Mouse (Mus musculus): ENCODE measurements around the gene Olfr23. TPM values are rescaled to one million over a fixed set of nuclear protein-coding genes. Genes with fewer than 3 reads are reported as not detected.
"Not testable (repeated sequence)": the region's sequence is repeated elsewhere in the genome, so short reads cannot be mapped to it uniquely, and the experiment has no call there.

The Olfr23 gene
- total RNA-seq (2014; fragmentation: Nextera tagmentation) (not detected in 2 replicates), total RNA-seq (2017) (0.35 TPM in 1 of 2 replicates, not detected in the other), polyA plus RNA-seq (2012) (not detected in 2 replicates)

- no peaks in the 10 kb centered on the region for H3K36me3 ChIP-seq (replicated peaks)
- no peak within 1 kb of the TSS for H3K4me3 ChIP-seq (ENCODE audit: low read depth, low read length)
- no peaks in the 10 kb centered on the region for H3K4me1 ChIP-seq (ENCODE audit: insufficient read depth, low read depth, low read length)
- H3K9me3 ChIP-seq (replicated peaks): no peaks in the 10 kb centered on the region
- TF ChIP-seq TAL1 (conservative IDR thresholded peaks at IDR 0.05; ENCODE audit: low read depth, low read length): no peak
- no peak for TF ChIP-seq GATA1 (IDR thresholded peaks at IDR 0.05; ENCODE audit: borderline replicate concordance, low read length)
- no peak for TF ChIP-seq GATA2 (IDR thresholded peaks at IDR 0.05; ENCODE audit: borderline replicate concordance, low read depth, low read length)
- TF ChIP-seq CTCF (IDR thresholded peaks at IDR 0.05; ENCODE audit: low read depth, low read length): no peak
- TF ChIP-seq POLR2AphosphoS5 (IDR thresholded peaks at IDR 0.05; ENCODE audit: insufficient replicate concordance, low read depth, low read length): no peak
- H3K27me3 ChIP-seq (ENCODE audit: insufficient read depth, low read length): no peaks in the 10 kb centered on the region
- DNase-seq (ENCODE audit: low spot score): no peak
- no peak for ATAC-seq (ENCODE audit: extremely low read depth, insufficient number of reproducible peaks, low FRiP score, poor library complexity, severe bottlenecking)
These were observed at the start of gene Olfr23 for GRCm38 (mm10) chr11:73936377-73936776. Gene Olfr23, plus strand, starts transcription at chr11:73936677.

DNA sequence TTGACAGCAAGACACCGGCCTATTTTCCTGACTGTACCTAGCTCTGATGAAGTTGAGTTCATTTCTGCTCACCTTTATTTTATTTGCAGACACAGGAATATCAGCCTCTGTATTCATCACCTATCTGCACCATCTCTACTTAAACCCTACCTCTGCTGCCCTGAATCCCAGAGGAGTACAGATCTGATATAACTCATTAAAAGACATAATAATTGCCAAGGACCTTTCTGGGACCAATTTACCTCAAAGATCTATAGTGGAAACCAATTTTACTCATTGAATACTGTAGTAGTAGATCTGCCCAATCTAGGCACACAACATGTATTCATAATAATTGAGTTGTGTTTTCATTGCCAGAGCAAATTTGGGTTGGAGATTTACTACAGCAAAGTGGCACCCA is 45.8 kb upstream of the Olfr23 start, which contains the start of gene Olfr394:
Gene Olfr394 (minus strand): TSS at position 101 of the 400 bp plus-strand sequence.
- DNase-seq (ENCODE audit: low spot score) (no peak), ATAC-seq (ENCODE audit: extremely low read depth, insufficient number of reproducible peaks, low FRiP score, poor library complexity, severe bottlenecking) (no peak)
- Histone ChIP-seq H3K27me3 (ENCODE audit: insufficient read depth, low read length) (no peaks in the 10 kb centered on the region), H3K36me3 (replicated peaks) (no peaks in the 10 kb centered on the region), H3K9me3 (replicated peaks) (no peaks in the 10 kb centered on the region), H3K4me3 (ENCODE audit: low read depth, low read length) (no peak within 1 kb of the TSS), H3K4me1 (ENCODE audit: insufficient read depth, low read depth, low read length) (no peaks in the 10 kb centered on the region)
- TF ChIP-seq TAL1 (conservative IDR thresholded peaks at IDR 0.05; ENCODE audit: low read depth, low read length) (no peak), CTCF (IDR thresholded peaks at IDR 0.05; ENCODE audit: low read depth, low read length) (no peak), GATA1 (IDR thresholded peaks at IDR 0.05; ENCODE audit: borderline replicate concordance, low read length) (no peak), GATA2 (IDR thresholded peaks at IDR 0.05; ENCODE audit: borderline replicate concordance, low read depth, low read length) (no peak)

- ATAC-seq (ENCODE audit: extremely low read depth, insufficient number of reproducible peaks, low FRiP score, poor library complexity, severe bottlenecking): not testable (repeated sequence)
These were observed 27.3 kb upstream of the Olfr23 start, which contains the start of gene Olfr395 for GRCm38 (mm10) chr11:73909199-73909598. Gene Olfr395, minus strand, starts transcription at chr11:73909299.

DNA sequence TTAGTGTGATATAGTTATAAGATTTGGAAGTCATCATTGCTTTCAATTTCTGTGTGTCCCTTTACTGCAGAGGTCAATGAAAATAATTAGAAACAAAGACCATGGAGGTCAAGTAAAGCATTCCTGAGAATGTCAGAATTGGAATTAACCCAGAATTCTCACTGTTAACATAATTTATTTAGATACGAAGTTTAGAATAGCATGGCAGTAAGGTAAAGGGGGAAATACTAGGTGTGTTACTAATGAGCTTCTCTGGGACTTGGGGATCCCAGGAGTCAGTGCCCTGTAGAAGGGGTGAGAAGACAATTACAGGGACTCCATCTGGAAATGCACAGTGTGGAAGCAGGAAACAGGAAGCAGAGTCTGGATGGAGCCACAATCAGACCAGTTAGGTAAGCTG is 24.0 kb downstream of the Olfr23 start, which contains the start of gene Olfr397:
Gene Olfr397 (plus strand): TSS at position 301 of the 400 bp plus-strand sequence.
- Histone ChIP-seq H3K9me3 (replicated peaks) (no peaks in the 10 kb centered on the region), H3K4me3 (ENCODE audit: low read depth, low read length) (no peak within 1 kb of the TSS), H3K4me1 (ENCODE audit: insufficient read depth, low read depth, low read length) (no peaks in the 10 kb centered on the region), H3K27me3 (ENCODE audit: insufficient read depth, low read length) (no peaks in the 10 kb centered on the region), H3K36me3 (replicated peaks) (no peaks in the 10 kb centered on the region)
- TF ChIP-seq GATA1 (IDR thresholded peaks at IDR 0.05; ENCODE audit: borderline replicate concordance, low read length) (no peak), TAL1 (conservative IDR thresholded peaks at IDR 0.05; ENCODE audit: low read depth, low read length) (no peak), POLR2AphosphoS5 (IDR thresholded peaks at IDR 0.05; ENCODE audit: insufficient replicate concordance, low read depth, low read length) (no peak), GATA2 (IDR thresholded peaks at IDR 0.05; ENCODE audit: borderline replicate concordance, low read depth, low read length) (no peak), CTCF (IDR thresholded peaks at IDR 0.05; ENCODE audit: low read depth, low read length) (no peak)
- ATAC-seq (ENCODE audit: extremely low read depth, insufficient number of reproducible peaks, low FRiP score, poor library complexity, severe bottlenecking) (no peak), DNase-seq (ENCODE audit: low spot score) (no peak)

More at GRCm38 (mm10) chr11:73909199-73909598, 27.3 kb upstream of the Olfr23 start, which contains the start of gene Olfr395:
- not testable (repeated sequence) for H3K9me3 ChIP-seq (replicated peaks); H3K4me3 ChIP-seq (ENCODE audit: low read depth, low read length); H3K27me3 ChIP-seq (ENCODE audit: insufficient read depth, low read length); H3K4me1 ChIP-seq (ENCODE audit: insufficient read depth, low read depth, low read length); H3K36me3 ChIP-seq (replicated peaks); DNase-seq (ENCODE audit: low spot score)

DNA sequence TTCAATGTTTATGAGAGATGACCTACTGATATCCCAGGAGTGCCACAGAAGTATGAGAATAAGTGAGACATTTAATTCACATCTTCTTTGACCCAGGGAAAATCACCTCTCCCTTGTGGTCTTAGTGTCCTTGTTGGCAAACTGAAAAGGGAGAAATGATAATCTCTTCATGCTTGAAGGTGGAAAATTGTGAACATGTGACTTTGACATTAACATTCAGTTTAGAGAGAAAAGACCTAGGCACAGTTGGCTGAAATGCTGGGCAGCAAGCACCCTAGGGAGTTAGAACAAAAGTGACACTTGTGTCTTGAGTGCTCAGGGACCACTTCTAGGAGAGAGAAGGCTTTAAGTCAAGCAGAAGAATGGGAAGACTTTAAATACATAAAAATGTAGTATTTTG is 53.8 kb downstream of the Olfr23 start, which contains the start of gene Olfr398:
Gene Olfr398 (minus strand): TSS at position 101 of the 400 bp plus-strand sequence.
- Histone ChIP-seq H3K4me1 (ENCODE audit: insufficient read depth, low read depth, low read length) (no peaks in the 10 kb centered on the region), H3K36me3 (replicated peaks) (no peaks in the 10 kb centered on the region), H3K9me3 (replicated peaks) (no peaks in the 10 kb centered on the region), H3K4me3 (ENCODE audit: low read depth, low read length) (no peak within 1 kb of the TSS), H3K27me3 (ENCODE audit: insufficient read depth, low read length) (no peaks in the 10 kb centered on the region)
- no peak for ATAC-seq (ENCODE audit: extremely low read depth, insufficient number of reproducible peaks, low FRiP score, poor library complexity, severe bottlenecking)
- no peak for DNase-seq (ENCODE audit: low spot score)
- TF ChIP-seq CTCF (IDR thresholded peaks at IDR 0.05; ENCODE audit: low read depth, low read length) (no peak), POLR2AphosphoS5 (IDR thresholded peaks at IDR 0.05; ENCODE audit: insufficient replicate concordance, low read depth, low read length) (no peak), GATA2 (IDR thresholded peaks at IDR 0.05; ENCODE audit: borderline replicate concordance, low read depth, low read length) (no peak), TAL1 (conservative IDR thresholded peaks at IDR 0.05; ENCODE audit: low read depth, low read length) (no peak), GATA1 (IDR thresholded peaks at IDR 0.05; ENCODE audit: borderline replicate concordance, low read length) (no peak)

Other genes starting within 250 kb of the Olfr23 start
- gene Zfp735, start 247.9 kb upstream of the Olfr23 start, total RNA-seq (2014; fragmentation: Nextera tagmentation): not detected in 2 replicates
- 0.06 and 0.22 TPM in 2 replicates for gene Zfp735, start 247.9 kb upstream of the Olfr23 start, total RNA-seq (2017)
- not detected in 2 replicates for gene Zfp735, start 247.9 kb upstream of the Olfr23 start, polyA plus RNA-seq (2012)
- not detected in 2 replicates for gene Olfr389, start 156.0 kb upstream of the Olfr23 start, total RNA-seq (2014; fragmentation: Nextera tagmentation)
- gene Olfr389, start 156.0 kb upstream of the Olfr23 start, total RNA-seq (2017): 0.05 and 0.12 TPM in 2 replicates
- not detected in 2 replicates for gene Olfr389, start 156.0 kb upstream of the Olfr23 start, polyA plus RNA-seq (2012)
- not detected in 2 replicates for gene Olfr390, start 153.7 kb upstream of the Olfr23 start, total RNA-seq (2014; fragmentation: Nextera tagmentation)
- gene Olfr390, start 153.7 kb upstream of the Olfr23 start, total RNA-seq (2017): 0.11 and 0.12 TPM in 2 replicates
- gene Olfr390, start 153.7 kb upstream of the Olfr23 start, polyA plus RNA-seq (2012): not detected in 2 replicates
- not detected in 2 replicates for gene Olfr391-ps, start 133.6 kb upstream of the Olfr23 start, total RNA-seq (2014; fragmentation: Nextera tagmentation)
- gene Olfr391-ps, start 133.6 kb upstream of the Olfr23 start, total RNA-seq (2017): 0.11 TPM in 1 of 2 replicates, not detected in the other
- not detected in 2 replicates for gene Olfr391-ps, start 133.6 kb upstream of the Olfr23 start, polyA plus RNA-seq (2012)
- gene Olfr392, start 119.6 kb upstream of the Olfr23 start, total RNA-seq (2014; fragmentation: Nextera tagmentation): not detected in 2 replicates
- gene Olfr392, start 119.6 kb upstream of the Olfr23 start, total RNA-seq (2017): 0.06 and 0.11 TPM in 2 replicates
- not detected in 2 replicates for gene Olfr392, start 119.6 kb upstream of the Olfr23 start, polyA plus RNA-seq (2012)
- gene Olfr393, start 85.2 kb upstream of the Olfr23 start, total RNA-seq (2014; fragmentation: Nextera tagmentation): not detected in 2 replicates
- gene Olfr393, start 85.2 kb upstream of the Olfr23 start, total RNA-seq (2017): 0.22 TPM in 1 of 2 replicates, not detected in the other
- not detected in 2 replicates for gene Olfr393, start 85.2 kb upstream of the Olfr23 start, polyA plus RNA-seq (2012)
- not detected in 2 replicates for gene Olfr394, start 45.9 kb upstream of the Olfr23 start, total RNA-seq (2014; fragmentation: Nextera tagmentation)
- gene Olfr394, start 45.9 kb upstream of the Olfr23 start, total RNA-seq (2017): under 0.01 and 0.05 TPM in 2 replicates
- gene Olfr394, start 45.9 kb upstream of the Olfr23 start, polyA plus RNA-seq (2012): not detected in 2 replicates
- gene Olfr395, start 27.4 kb upstream of the Olfr23 start, total RNA-seq (2014; fragmentation: Nextera tagmentation): not detected in 2 replicates
- gene Olfr395, start 27.4 kb upstream of the Olfr23 start, total RNA-seq (2017): under 0.01 and 0.27 TPM in 2 replicates
- gene Olfr395, start 27.4 kb upstream of the Olfr23 start, polyA plus RNA-seq (2012): not detected in 2 replicates
- gene Olfr397, start 24.1 kb downstream of the Olfr23 start, total RNA-seq (2014; fragmentation: Nextera tagmentation): not detected in 2 replicates
- gene Olfr397, start 24.1 kb downstream of the Olfr23 start, total RNA-seq (2017): 0.05 and 0.12 TPM in 2 replicates
- not detected in 2 replicates for gene Olfr397, start 24.1 kb downstream of the Olfr23 start, polyA plus RNA-seq (2012)
- not detected in 2 replicates for gene Olfr398, start 53.7 kb downstream of the Olfr23 start, total RNA-seq (2014; fragmentation: Nextera tagmentation)
- gene Olfr398, start 53.7 kb downstream of the Olfr23 start, total RNA-seq (2017): under 0.01 and 0.22 TPM in 2 replicates
- not detected in 2 replicates for gene Olfr398, start 53.7 kb downstream of the Olfr23 start, polyA plus RNA-seq (2012)
- gene Olfr139, start 119.9 kb downstream of the Olfr23 start, total RNA-seq (2014; fragmentation: Nextera tagmentation): not detected in 2 replicates
- 0.16 and 0.23 TPM in 2 replicates for gene Olfr139, start 119.9 kb downstream of the Olfr23 start, total RNA-seq (2017)
- gene Olfr139, start 119.9 kb downstream of the Olfr23 start, polyA plus RNA-seq (2012): not detected in 2 replicates
- not detected in 2 replicates for gene Olfr399, start 119.9 kb downstream of the Olfr23 start, total RNA-seq (2014; fragmentation: Nextera tagmentation)
- gene Olfr399, start 119.9 kb downstream of the Olfr23 start, total RNA-seq (2017): 0.05 TPM in 1 of 2 replicates, not detected in the other
- not detected in 2 replicates for gene Olfr399, start 119.9 kb downstream of the Olfr23 start, polyA plus RNA-seq (2012)
- not detected in 2 replicates for gene Zfp616, start 133.3 kb downstream of the Olfr23 start, total RNA-seq (2014; fragmentation: Nextera tagmentation)
- gene Zfp616, start 133.3 kb downstream of the Olfr23 start, total RNA-seq (2017): 0.05 and 0.12 TPM in 2 replicates
- not detected in 2 replicates for gene Zfp616, start 133.3 kb downstream of the Olfr23 start, polyA plus RNA-seq (2012)
- not detected in 2 replicates for gene Olfr401, start 177.0 kb downstream of the Olfr23 start, total RNA-seq (2014; fragmentation: Nextera tagmentation)
- 0.06 TPM in 1 of 2 replicates, not detected in the other for gene Olfr401, start 177.0 kb downstream of the Olfr23 start, total RNA-seq (2017)
- gene Olfr401, start 177.0 kb downstream of the Olfr23 start, polyA plus RNA-seq (2012): not detected in 2 replicates
- gene Olfr402, start 216.9 kb downstream of the Olfr23 start, total RNA-seq (2014; fragmentation: Nextera tagmentation): not detected in 2 replicates
- gene Olfr402, start 216.9 kb downstream of the Olfr23 start, total RNA-seq (2017): 0.11 TPM in 1 of 2 replicates, not detected in the other
- not detected in 2 replicates for gene Olfr402, start 216.9 kb downstream of the Olfr23 start, polyA plus RNA-seq (2012)
- not detected in 2 replicates for gene Olfr403, start 249.6 kb downstream of the Olfr23 start, total RNA-seq (2014; fragmentation: Nextera tagmentation)
- 0.23 and 0.55 TPM in 2 replicates for gene Olfr403, start 249.6 kb downstream of the Olfr23 start, total RNA-seq (2017)
- not detected in 2 replicates for gene Olfr403, start 249.6 kb downstream of the Olfr23 start, polyA plus RNA-seq (2012)